Mouse (Mus musculus): ENCODE results near the gene Minos1.

The Minos1 gene

DNA sequence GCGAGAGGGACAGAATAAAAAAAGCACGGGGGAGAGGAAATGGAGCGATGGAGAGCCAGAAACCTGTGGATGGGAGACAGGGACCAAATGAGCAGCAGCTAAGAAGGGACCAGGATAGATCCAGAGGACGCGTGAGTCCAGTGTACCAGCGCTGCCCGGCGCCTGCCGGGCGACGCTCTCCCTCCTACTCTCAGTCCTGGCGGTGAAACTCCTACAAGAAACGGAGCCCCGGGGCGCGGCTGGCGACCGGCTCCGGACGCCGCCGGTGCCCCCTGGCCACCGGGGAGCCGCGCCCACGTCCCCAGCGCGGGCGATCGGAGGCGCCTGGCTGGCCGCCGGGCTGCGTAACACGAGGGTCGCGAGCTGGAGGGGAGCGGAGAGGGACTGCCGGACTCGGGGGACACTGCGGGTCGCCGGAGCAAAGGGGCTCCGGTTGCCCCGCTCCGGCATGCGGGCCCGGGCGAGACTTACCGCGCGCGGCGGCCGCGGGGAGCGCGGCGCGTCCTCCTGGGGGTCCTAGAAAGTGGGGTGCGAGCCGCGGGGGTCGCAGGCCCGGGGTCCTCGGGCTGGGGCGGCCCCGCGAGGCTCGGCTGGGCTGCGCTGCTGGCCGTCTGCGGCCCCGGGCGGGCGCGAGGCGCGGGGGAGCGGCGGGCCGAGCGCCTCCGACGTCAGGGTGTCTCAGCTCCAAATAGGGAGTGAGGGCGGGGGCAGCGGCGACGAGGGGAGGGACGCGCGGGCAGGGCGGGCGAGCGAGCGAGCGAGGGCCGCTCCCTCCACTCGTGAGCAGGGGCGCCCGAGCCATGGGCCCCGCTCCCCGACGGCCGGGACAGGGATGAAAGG, 38.3 kb downstream of the Minos1 start, which contains the start of gene Nbl1:
TSS of gene Nbl1 (minus strand) at position 638 of the 840 bp plus-strand sequence.
- no peak for DNase-seq

DNA sequence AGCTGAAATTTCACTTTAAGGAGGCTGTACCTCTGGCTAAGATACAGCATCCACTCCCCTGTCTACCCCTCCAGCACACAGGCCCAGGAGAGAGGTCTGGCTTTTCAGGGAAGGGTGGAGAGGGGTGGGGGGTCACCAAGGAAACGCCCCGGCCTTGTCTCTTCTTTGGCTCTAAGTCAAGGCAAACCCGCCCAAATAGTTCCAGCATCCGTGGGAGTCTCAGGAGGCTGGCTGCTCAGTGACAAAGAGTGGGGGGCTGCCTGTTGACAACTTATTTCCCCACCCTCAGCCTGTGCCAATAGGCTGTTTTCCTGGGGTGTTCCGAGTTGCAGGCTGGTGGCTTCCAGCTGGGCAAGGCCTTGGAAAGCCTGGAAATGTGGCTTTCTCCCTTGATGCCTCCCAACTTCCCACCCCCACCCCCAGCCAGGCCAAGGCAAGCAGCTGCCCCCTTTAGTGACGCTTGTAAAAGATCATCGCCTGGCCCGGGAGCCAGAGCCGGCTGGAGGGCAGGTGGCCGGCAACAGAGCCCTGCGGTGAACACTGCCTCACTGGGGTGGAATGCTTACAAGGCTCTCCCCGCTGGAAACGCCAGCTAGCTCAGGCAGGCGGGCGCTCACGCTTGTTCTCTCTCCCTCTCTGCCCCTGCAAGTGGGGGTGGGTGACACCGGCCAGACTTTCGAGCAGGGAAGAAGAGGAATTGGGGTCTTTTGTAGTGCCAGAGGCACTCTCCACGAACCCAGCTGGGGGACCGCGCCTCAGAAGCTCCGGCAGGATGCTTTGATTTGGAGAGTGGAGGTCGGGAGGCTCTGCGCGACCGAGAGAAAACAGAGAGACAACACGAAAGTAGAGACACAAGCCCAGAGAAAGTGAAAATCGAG, 39.2 kb downstream of the Minos1 start:
- no peak for DNase-seq

DNA sequence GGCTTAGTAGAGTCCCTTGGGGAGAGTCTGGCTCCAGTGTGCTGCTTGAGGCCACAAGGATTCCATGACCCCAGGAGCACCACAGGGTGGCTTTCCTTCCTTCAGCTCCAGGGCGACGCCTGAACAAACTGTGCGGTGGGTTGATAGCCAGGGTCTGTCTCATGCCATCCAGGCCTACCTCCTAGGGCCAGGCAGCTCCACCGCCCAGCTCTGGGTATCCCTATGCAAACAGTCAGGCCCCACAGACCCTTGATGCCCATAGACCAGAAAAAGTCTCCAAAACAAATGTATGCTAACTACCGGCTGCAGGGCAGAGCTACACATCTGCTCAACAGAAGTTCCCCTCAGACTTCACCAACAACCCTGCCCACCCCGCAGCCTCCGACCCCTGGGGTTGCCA, 39.8 kb downstream of the Minos1 start:
- DNase-seq, result no peak

DNA sequence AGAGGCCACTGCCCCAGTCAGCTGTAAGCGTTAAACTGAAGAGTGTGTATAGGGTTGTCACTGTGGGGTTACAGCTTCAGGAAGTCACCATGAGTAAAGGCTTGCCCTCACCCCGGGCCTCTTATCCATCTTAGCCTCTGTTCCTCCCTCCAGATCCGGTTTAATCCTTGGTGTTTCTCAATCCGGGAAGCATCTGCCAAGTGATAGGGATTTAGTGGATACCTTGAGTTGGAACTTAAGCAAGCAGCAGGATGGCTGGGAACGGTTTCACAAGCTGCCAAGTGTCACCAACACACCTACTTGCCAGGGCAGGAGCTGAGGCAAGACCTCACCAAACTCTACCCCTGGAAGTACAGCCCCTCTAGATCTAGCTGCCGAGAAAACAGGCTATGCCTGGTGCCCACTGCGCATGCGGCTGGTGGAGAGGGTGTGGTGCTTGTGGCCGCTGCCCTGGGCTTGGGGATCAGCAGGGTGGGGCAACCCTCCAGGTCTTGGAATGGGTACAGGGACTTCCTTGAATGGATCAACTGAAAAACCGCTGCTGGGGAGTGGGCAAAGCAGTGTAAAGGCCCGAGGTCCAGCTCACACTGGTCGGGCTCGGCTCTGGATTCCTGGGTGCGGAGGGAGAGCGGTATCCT, 40.5 kb downstream of the Minos1 start:
- no peak for DNase-seq

- no peak for DNase-seq
These were observed 41.8 kb downstream of the Minos1 start for GRCm38 (mm10) chr4:139088982-139089671.

DNA sequence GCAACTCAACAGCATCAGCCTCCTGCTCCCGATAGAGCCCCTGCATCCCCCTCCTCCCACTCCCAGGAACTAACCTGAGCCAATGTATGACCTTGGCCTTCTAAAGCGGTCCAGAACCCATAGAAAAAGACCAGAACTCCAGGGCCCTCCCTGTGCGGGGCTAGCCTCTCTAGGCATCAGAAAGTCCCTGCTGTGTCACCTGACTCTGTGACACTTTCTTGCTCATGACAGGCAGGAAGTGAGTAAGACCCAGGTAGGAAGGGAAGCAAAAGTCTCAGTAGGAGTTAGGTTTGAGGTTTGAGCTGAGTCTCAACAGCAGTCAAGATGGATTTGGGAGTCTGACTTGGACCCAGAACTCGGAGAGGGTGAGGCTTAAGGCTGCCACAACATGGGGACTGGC, 43.9 kb downstream of the Minos1 start:
- no peak for DNase-seq

DNA sequence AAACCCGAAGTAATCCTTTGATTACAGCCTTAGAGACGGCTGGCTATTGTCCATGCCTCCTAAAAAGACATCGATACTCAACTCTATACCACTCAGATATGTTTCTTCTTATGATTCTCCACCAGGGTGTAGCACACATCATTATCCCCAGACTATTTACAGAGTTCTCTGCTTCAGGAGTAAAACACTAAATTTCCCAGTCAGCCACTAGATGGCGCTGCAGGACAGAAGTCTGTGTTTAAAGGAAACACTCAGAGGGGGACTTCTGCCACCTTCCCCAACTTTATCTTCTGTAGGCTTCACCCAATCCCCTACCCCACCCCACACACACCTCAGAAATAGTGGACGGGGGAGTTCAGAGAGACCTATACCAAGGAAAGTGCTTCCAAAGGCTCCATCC, 44.9 kb downstream of the Minos1 start:
- DNase-seq, result peak; percentile 42 to 82

- no peak for DNase-seq
These were observed 45.6 kb downstream of the Minos1 start for GRCm38 (mm10) chr4:139085337-139085736.

DNA sequence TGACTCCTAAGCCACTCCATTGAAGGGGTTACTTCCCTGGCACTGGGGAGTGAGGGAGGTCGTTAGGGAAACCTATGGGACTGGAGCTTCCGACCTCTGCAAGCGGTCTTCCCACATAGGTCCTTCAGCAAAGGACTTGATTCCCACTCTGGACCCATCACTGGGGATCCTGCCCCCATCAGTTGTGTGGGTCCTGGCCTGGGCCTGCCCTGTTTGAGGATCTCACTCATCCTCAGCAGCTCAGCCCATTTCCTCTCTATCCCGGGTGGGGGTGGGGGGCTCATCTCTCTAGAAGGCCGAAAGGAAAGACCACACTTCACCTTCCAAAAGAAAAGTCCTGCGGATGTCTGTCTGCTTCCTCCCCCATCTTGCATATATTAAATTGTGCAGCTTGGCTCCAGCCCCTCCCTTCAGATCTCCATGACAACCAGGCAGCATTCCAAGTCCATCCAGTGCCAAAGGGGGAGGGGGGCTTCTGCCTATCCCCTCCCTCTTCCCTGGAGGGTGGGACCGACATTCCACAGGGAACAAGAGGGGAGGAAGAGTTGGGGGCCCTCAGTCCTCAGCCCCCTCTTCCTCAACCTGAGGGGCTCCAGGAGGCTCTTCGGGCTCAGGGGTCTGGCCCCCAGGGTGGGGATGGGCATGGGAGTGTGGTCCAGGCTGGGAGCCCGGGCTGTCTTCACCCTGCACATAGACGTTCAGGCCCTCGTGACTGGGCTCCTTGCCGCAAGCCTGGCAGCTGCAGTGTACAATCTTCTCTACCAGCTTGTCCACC, 47.9 kb downstream of the Minos1 start:
- DNase-seq, result no peak

DNA sequence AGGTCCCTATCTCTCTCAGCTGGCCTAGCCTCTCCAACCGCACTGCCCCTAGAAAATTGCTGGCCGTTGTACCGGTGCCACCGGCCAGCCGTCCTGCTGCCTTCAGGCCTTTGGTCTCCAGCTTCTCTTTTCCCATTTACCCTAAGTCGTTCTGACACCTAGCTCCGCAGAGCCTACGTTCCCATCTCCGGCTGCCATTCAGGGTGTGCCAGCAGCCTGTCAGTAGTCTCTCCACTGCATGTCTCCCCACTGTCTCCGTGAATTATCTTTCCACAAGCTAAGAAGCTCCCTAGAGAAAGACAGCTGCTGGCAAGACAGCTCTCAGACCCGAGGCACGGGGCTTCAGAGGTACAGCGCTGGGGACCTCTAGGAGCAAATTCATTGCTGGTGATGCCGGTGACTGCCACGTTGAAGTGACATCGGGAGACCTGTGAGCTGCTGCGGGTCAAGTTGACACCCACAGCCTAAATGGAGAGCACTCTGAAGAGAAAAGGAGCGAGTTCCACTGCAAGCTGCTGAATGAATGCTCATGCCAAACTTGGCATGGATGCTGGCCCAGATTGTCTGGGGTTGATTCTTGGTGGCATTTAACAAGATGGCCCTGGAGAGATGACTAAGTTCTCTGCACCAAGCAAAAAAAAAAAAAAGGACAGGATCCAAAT, 49.5 kb downstream of the Minos1 start:
- DNase-seq, result no peak

GRCm38 (mm10) chr4:139080259-139080658, 50.7 kb downstream of the Minos1 start:
- no peak for DNase-seq

DNA sequence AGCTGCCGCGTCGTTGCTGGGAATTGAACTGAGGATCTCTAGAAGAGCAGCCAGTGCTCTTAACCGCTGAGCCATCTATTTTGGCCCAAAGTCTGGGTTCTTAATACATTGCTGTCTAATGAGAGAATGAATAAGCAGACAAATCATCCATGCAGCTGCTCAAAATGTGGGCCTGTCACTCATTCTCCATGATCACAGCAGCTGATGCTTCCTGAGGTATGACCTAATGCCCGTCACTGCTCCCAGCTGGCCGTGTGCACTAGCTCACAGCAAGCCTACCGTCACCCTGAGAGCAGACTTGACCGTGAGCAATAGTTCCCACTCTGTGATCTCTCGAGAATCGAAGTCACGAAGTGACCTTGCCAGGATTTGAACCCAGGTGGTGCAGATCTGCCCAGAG, 51.5 kb downstream of the Minos1 start:
- no peak for DNase-seq

DNA sequence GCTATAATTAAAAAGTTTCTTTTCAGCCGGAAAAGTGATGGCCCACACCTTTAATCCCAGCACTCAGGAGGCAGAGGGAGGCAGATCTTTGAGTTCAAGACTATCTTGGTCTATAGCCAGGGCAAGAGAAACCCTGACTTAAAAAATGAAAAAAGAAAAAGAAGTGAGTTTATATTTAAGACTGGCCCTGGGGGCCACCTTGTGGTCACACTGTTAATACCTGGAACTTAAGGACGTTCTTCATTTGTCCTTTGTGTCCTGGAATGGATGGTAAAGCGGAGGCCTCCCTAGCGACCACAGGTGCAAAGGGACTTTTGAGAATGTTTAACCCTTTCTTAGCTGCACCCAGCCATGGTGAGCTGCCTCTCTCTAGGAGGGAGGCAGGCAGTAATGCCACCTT, 52.2 kb downstream of the Minos1 start:
- no peak for DNase-seq

GRCm38 (mm10) chr4:139078313-139078712, 52.6 kb downstream of the Minos1 start:
- no peak for DNase-seq

DNA sequence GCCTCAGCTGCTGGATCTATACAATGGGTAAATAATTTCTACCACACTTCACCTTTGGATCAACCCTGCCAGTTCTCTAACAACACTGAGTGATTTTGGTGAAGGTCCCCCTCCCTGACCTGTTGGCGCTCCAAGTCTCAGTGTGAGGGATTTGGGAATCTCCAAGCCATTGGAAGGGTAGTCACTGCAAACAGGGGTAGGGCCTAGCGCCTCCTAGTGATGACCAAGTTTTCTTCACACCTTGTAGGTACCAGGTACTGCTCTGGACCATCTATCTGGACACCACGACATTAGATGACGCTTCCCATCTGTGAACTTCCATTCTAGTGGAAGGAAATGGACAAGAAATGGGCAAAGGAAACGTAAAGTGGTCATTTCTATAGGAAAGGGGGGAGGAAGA, 55.0 kb downstream of the Minos1 start:
- DNase-seq, result no peak

DNA sequence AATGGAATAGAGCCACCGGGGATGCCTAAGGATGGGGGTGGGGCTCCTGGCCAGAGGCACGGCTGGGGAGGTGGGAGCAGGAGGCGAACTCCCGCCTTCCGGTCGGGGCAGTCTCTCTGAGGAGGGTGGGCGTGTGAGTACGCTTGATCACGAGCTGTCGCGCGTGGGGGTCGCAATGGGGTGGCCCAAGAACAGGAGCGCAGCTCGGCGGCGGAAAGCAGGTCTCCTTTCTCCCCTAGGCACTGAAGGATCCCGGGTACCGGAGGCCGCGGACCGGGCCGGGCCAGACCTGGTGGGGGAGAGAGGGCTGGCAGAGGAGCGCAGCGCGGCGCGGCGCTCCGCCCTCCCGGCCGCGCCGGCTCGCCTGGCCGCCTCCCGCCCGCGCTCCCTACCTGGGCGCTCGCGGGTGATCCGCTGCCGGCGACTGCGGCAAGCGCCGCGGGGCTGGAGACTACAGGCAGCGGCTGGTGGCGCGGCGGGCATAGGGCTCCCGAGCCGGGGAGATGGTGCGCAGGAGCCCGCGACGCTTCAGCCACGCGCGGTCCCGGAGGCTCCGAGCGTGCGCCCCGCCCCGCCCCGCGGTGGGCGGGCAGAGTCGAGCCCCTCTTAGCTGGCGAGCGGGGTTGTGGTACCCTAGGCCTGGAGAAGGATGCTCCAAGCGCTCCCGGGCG, 55.7 kb downstream of the Minos1 start, which contains the start of gene Htr6:
TSS of gene Htr6 (minus strand) at position 530 of the 671 bp plus-strand sequence.
- no peak for DNase-seq

GRCm38 (mm10) chr4:139074060-139074459, 56.9 kb downstream of the Minos1 start:
- DNase-seq, result no peak

GRCm38 (mm10) chr4:139068287-139068686, 62.6 kb downstream of the Minos1 start:
- no peak for DNase-seq

GRCm38 (mm10) chr4:139064831-139065230, 66.1 kb downstream of the Minos1 start:
- no peak for DNase-seq

- no peak for DNase-seq
These were observed 71.3 kb downstream of the Minos1 start for GRCm38 (mm10) chr4:139059569-139059968.

GRCm38 (mm10) chr4:139058029-139058428, 72.9 kb downstream of the Minos1 start:
- DNase-seq, result no peak

Data from spleen, adult 18-20 months (tissue).